Mouse (Mus musculus): ENCODE data around the gene Ciita.

The Ciita gene

GRCm38 (mm10) chr16:10546865-10547264 is 67.0 kb downstream of the Ciita start:
- in situ Hi-C loops (cut with MboI, MseI) = loop anchor here in 1 of 2 experiments (5.0 kb wide), 1 partner anchor 445 kb away; no protein-coding TSS in a partner anchor

GRCm38 (mm10) chr16:10548938-10549337 is 69.1 kb downstream of the Ciita start:
- in situ Hi-C loops (cut with MboI, MseI) = loop anchor here in 1 of 2 experiments (5.0 kb wide), 1 partner anchor 443 kb away; no protein-coding TSS in a partner anchor

GRCm38 (mm10) chr16:10549600-10549999 is 69.7 kb downstream of the Ciita start:
- in situ Hi-C loops (cut with MboI, MseI) = loop anchor here in 1 of 2 experiments (5.0 kb wide), 1 partner anchor 443 kb away; no protein-coding TSS in a partner anchor

GRCm38 (mm10) chr16:10551592-10551991 is 71.7 kb downstream of the Ciita start:
- in situ Hi-C loops (cut with MboI, MseI) = no loop called here

GRCm38 (mm10) chr16:10553858-10554257 is 74.0 kb downstream of the Ciita start:
- in situ Hi-C loops (cut with MboI, MseI) = no loop called here

GRCm38 (mm10) chr16:10559991-10560390 is 80.1 kb downstream of the Ciita start:
- in situ Hi-C loops (cut with MboI, MseI) = no loop called here

- in situ Hi-C loops (cut with MboI, MseI) = loop anchor here in 1 of 2 experiments (5.0 kb wide), 1 partner anchor 302 kb away; no protein-coding TSS in a partner anchor
These were observed 85.5 kb downstream of the Ciita start for GRCm38 (mm10) chr16:10565278-10565885.

- in situ Hi-C loops (cut with MboI, MseI) = loop anchor here in 1 of 2 experiments (5.0 kb wide), 1 partner anchor 300 kb away; no protein-coding TSS in a partner anchor
These were observed 87.3 kb downstream of the Ciita start for GRCm38 (mm10) chr16:10567153-10567552.

GRCm38 (mm10) chr16:10569809-10570395 is 90.0 kb downstream of the Ciita start:
- in situ Hi-C loops (cut with MboI, MseI) = loop anchor here (5.0 kb wide), 2 partner anchors 217 to 297 kb away; partner anchors contain the start of genes Socs1 (in 1 of the 2) and Tnp2 (in 1 of the 2)

- in situ Hi-C loops (cut with MboI, MseI) = loop anchor here in 1 of 2 experiments (5.0 kb wide), 2 partner anchors 217 to 297 kb away; partner anchors contain the start of genes Socs1 and Tnp2
These were observed 90.8 kb downstream of the Ciita start for GRCm38 (mm10) chr16:10570708-10571107.

GRCm38 (mm10) chr16:10571820-10572219 is 92.0 kb downstream of the Ciita start:
- in situ Hi-C loops (cut with MboI, MseI) = loop anchor here in 1 of 2 experiments (5.0 kb wide), 2 partner anchors 215 to 295 kb away; partner anchors contain the start of genes Socs1 and Tnp2

- in situ Hi-C loops (cut with MboI, MseI) = loop anchor here (5.0 kb wide), 3 partner anchors 212 to 292 kb away; partner anchors contain the start of genes Prm3 (in 1 of the 2), Socs1 (in 1 of the 2) and Tnp2 (in 1 of the 2)
These were observed 95.1 kb downstream of the Ciita start for GRCm38 (mm10) chr16:10574936-10575335.

GRCm38 (mm10) chr16:10575915-10576314 is 96.1 kb downstream of the Ciita start:
- in situ Hi-C loops (cut with MboI, MseI) = loop anchor here in 1 of 2 experiments (5.0 kb wide), 1 partner anchor 216 kb away; the partner anchor contains the start of gene Prm3

- in situ Hi-C loops (cut with MboI, MseI) = loop anchor here in 1 of 2 experiments (5.0 kb wide), 1 partner anchor 215 kb away; the partner anchor contains the start of gene Prm3
These were observed 97.7 kb downstream of the Ciita start for GRCm38 (mm10) chr16:10577548-10577947.

All from T-helper 17 cell (primary cell).